Mouse (Mus musculus): ENCODE measurements around the gene Cfap299.

DNA sequence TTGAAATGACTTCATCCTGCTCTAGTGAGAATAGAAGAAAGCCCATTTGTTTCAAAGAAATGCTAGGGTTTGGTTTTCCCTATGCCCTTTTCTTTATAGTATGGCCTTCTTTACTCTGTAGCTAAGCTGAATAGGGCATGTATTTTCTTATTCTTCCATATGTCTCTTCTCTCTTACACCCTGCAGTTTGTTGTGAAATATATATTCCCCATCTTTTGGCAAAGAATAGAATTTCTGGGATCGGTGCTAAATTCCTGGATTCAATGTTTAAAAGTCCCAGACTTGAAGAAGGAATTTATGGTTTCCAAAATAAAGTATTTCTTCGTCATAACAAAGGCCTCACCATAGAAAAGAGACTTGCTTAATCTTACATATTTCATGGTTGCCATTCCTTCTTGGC, 2.5 kb upstream of the Cfap299 start:
- TF ChIP-seq TBP (conservative IDR thresholded peaks at IDR 0.05; ENCODE audit: low read depth, low read length), result no peak
- no peak for TF ChIP-seq CTCF (conservative IDR thresholded peaks at IDR 0.05 in 1 of 2, IDR thresholded peaks at IDR 0.05 in 1 of 2; ENCODE audit: low read depth in 2 of 2, low read length in 2 of 2)
- no peak for TF ChIP-seq EP300 (IDR thresholded peaks at IDR 0.05; ENCODE audit: low read length)
- TF ChIP-seq POLR2A (IDR thresholded peaks at IDR 0.05; ENCODE audit: low read depth, low read length), result no peak
